Mouse (Mus musculus) bone marrow macrophage, adult 2 months (primary cell): ENCODE results near the gene Pip5k1a.
"Not testable (repeated sequence)": the region's sequence is repeated elsewhere in the genome, so short reads cannot be mapped to it uniquely, and the experiment has no call there.

Experiments
- CTCF ChIP-seq: IDR thresholded peaks from 2 replicates; pipeline ENCODE4 v1.5.1; 2012; ENCODE audit warnings: low read depth, mild to moderate bottlenecking, low read length, moderate library complexity
- POLR2A ChIP-seq: IDR thresholded peaks from 2 replicates; pipeline ENCODE4 v1.6.1; 2012; ENCODE audit warnings: mild to moderate bottlenecking, low read depth, low read length, borderline replicate concordance

DNA sequence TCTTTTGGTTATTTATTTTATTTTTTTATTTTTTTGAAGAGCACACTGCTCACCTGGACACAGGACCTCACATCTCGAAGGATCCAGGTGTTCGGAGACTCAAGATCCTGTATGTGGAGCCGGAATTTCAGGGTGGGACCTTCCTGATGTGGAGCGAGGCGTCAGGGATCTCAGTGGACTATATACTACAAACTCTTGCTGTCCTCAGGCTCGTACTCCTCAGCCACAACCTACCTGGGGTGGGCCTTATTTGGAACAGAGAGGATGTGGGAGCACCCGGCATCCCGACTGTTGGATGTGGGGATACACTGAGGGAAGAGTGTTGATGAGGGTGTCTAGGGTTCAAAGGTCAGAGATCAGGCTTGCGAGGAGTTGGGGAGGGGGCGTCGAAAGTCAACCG lies 27.4 kb upstream of the Pip5k1a start:
- TF ChIP-seq CTCF, POLR2A: not testable (repeated sequence)
